Mouse (Mus musculus) liver, embryonic 16.5 days (tissue): ENCODE measurements around the gene Cd300ld5. TPM values are rescaled to one million over a fixed set of nuclear protein-coding genes. Genes with fewer than 3 reads are reported as not detected.
"Not testable (repeated sequence)": the region's sequence is repeated elsewhere in the genome, so short reads cannot be mapped to it uniquely, and the experiment has no call there.

Experiments
- ATAC-seq: fragments of 200-750 bp; cut with Nextera tagmentation; 2 replicates; pipeline ENCODE4 v1.8.0; 2017; ENCODE audit warnings: low read depth, mild to moderate bottlenecking, moderate number of reproducible peaks, moderate library complexity
- H3K27ac ChIP-seq: fragments of 300-500 bp; sonication (generic); 2 replicates; pipeline ENCODE4 v1.5.1; 2014; ENCODE audit warnings: mild to moderate bottlenecking, low read length
- H3K27me3 ChIP-seq: fragments of 300-500 bp; sonication (generic); 2 replicates; pipeline ENCODE4 v1.6.1; 2014; ENCODE audit warnings: low read depth, low read length, mixed read lengths; ENCODE audit not compliant: control insufficient read depth, insufficient read depth
- H3K36me3 ChIP-seq: fragments of 300-500 bp; sonication (generic); 2 replicates; pipeline ENCODE4 v1.6.1; 2014; ENCODE audit warnings: mild to moderate bottlenecking; ENCODE audit not compliant: control insufficient read depth, insufficient read depth
- H3K4me1 ChIP-seq: fragments of 300-500 bp; sonication (generic); 2 replicates; pipeline ENCODE4 v1.6.1; 2014; ENCODE audit warnings: low read depth, low read length, mixed read lengths; ENCODE audit not compliant: control insufficient read depth
- H3K4me2 ChIP-seq: fragments of 300-500 bp; sonication (generic); 2 replicates; pipeline ENCODE4 v1.6.1; 2014; ENCODE audit warnings: low read depth, low read length, mixed read lengths
- H3K4me3 ChIP-seq: fragments of 300-500 bp; sonication (generic); 2 replicates; pipeline ENCODE4 v1.5.1; 2014; ENCODE audit warnings: low read depth, mild to moderate bottlenecking, low read length
- H3K9ac ChIP-seq: fragments of 300-500 bp; sonication (generic); 2 replicates; pipeline ENCODE4 v1.6.1; 2014; ENCODE audit warnings: low read depth, low read length
- H3K9me3 ChIP-seq: fragments of 300-500 bp; sonication (generic); replicated peaks from 2 replicates; pipeline ENCODE4 v1.6.1; 2016; ENCODE audit warnings: low read length; ENCODE audit not compliant: control insufficient read depth
- WGBS: fragments of 180-500 bp; shearing (Covaris S2); extraction: QIAGEN DNeasy Blood & Tissue Kit; methylation state at CpG from one replicate; pipeline ENCODE4 v1.1.7; 2014; ENCODE audit not compliant: insufficient replicate concordance; 5-methylcytosine and 5-hydroxymethylcytosine counted together
- polyA plus RNA-seq: library from polyadenylated mRNA; unstranded; fragments of >200 nt; fragmentation: Nextera tagmentation; extraction: Ambion mirVana; gene quantifications from 2 replicates; pipeline ENCODE4 v1.2.1, GENCODE M21; 2015

Cd300ld5 gene
- polyA plus RNA-seq, result not detected in 2 replicates

GRCm38 (mm10) chr11:115037669-115038068, at the start of gene Cd300ld5:
TSS of gene Cd300ld5 (minus strand) at chr11:115037769.
- H3K9me3 ChIP-seq, H3K4me3 ChIP-seq, H3K27ac ChIP-seq, H3K27me3 ChIP-seq, H3K9ac ChIP-seq, H3K36me3 ChIP-seq, H3K4me2 ChIP-seq, H3K4me1 ChIP-seq, ATAC-seq: not testable (repeated sequence)
- no CpG with 5 or more reads among the region's 6 CpGs for WGBS

GRCm38 (mm10) chr11:115086213-115086612, 48.6 kb upstream of the Cd300ld5 start:
- no peaks in the 10 kb centered on the region for H3K36me3 ChIP-seq
- H3K9me3 ChIP-seq, result no peaks in the 10 kb centered on the region
- no peak overlapping the region for H3K9ac ChIP-seq
- H3K4me1 ChIP-seq, result no peaks in the 10 kb centered on the region
- no peak overlapping the region for H3K4me3 ChIP-seq
- peaks cover 5% of the 10 kb centered on the region for H3K27me3 ChIP-seq
- H3K27ac ChIP-seq, result no peak overlapping the region
- no peak overlapping the region for H3K4me2 ChIP-seq
- 38% methylated on average over 7 of the region's 7 CpGs for WGBS
- no peak for ATAC-seq

- Histone ChIP-seq H3K9me3 (no peaks in the 10 kb centered on the region), H3K4me1 (no peaks in the 10 kb centered on the region), H3K9ac (no peak overlapping the region), H3K27ac (no peak overlapping the region), H3K27me3 (no peaks in the 10 kb centered on the region; the same call in 1 of the 2 replicates), H3K4me2 (no peak overlapping the region), H3K36me3 (no peaks in the 10 kb centered on the region), H3K4me3 (no peak overlapping the region)
- no peak for ATAC-seq
- 57% methylated on average over 8 of the region's 8 CpGs for WGBS
Measured at GRCm38 (mm10) chr11:115085064-115085463, 47.5 kb upstream of the Cd300ld5 start.

- H3K9ac ChIP-seq, result no peak overlapping the region
- H3K27ac ChIP-seq, result no peak overlapping the region
- no peak overlapping the region for H3K4me2 ChIP-seq
- no peaks in the 10 kb centered on the region; the same call in 1 of the 2 replicates for H3K27me3 ChIP-seq
- H3K4me1 ChIP-seq, result no peaks in the 10 kb centered on the region
- H3K4me3 ChIP-seq, result no peak overlapping the region
- no peaks in the 10 kb centered on the region for H3K9me3 ChIP-seq
- no peaks in the 10 kb centered on the region for H3K36me3 ChIP-seq
- no peak for ATAC-seq
- 33% methylated on average over 12 of the region's 12 CpGs for WGBS
Measured at GRCm38 (mm10) chr11:115084595-115084994, 47.0 kb upstream of the Cd300ld5 start.

GRCm38 (mm10) chr11:115083376-115084139, 46.0 kb upstream of the Cd300ld5 start:
- 28% methylated on average over 18 of the region's 18 CpGs for WGBS

GRCm38 (mm10) chr11:115082196-115082595, 44.6 kb upstream of the Cd300ld5 start:
- ATAC-seq, result no peak
- no peak overlapping the region for H3K4me2 ChIP-seq
- H3K36me3 ChIP-seq, result no peaks in the 10 kb centered on the region
- no peaks in the 10 kb centered on the region for H3K4me1 ChIP-seq
- H3K9ac ChIP-seq, result no peak overlapping the region
- no peaks in the 10 kb centered on the region; the same call in 1 of the 2 replicates for H3K27me3 ChIP-seq
- H3K27ac ChIP-seq, result no peak overlapping the region
- H3K4me3 ChIP-seq, result no peak overlapping the region
- no peaks in the 10 kb centered on the region for H3K9me3 ChIP-seq
- 56% methylated on average over 6 of the region's 6 CpGs for WGBS

More at GRCm38 (mm10) chr11:115083376-115084139, 46.0 kb upstream of the Cd300ld5 start:
- Histone ChIP-seq H3K27me3 (no peaks in the 10 kb centered on the region; the same call in 1 of the 2 replicates), H3K4me2 (no peak overlapping the region), H3K27ac (no peak overlapping the region), H3K9ac (no peak overlapping the region), H3K36me3 (no peaks in the 10 kb centered on the region), H3K4me1 (no peaks in the 10 kb centered on the region), H3K4me3 (no peak overlapping the region), H3K9me3 (no peaks in the 10 kb centered on the region)
- no peak for ATAC-seq

GRCm38 (mm10) chr11:115081373-115081772, 43.8 kb upstream of the Cd300ld5 start:
- Histone ChIP-seq H3K27me3 (no peaks in the 10 kb centered on the region; the same call in 1 of the 2 replicates), H3K4me3 (no peak overlapping the region), H3K4me1 (no peaks in the 10 kb centered on the region), H3K9ac (no peak overlapping the region), H3K4me2 (no peak overlapping the region), H3K36me3 (no peaks in the 10 kb centered on the region), H3K9me3 (no peaks in the 10 kb centered on the region), H3K27ac (no peak overlapping the region)
- no peak for ATAC-seq
- 41% methylated on average over 3 of the region's 3 CpGs for WGBS

- no peak for ATAC-seq
Measured at GRCm38 (mm10) chr11:115080886-115081285, 43.3 kb upstream of the Cd300ld5 start.

GRCm38 (mm10) chr11:115078680-115079079, 41.1 kb upstream of the Cd300ld5 start:
- peaks cover 4% of the 10 kb centered on the region; the same call in 1 of the 2 replicates for H3K4me1 ChIP-seq
- no peaks in the 10 kb centered on the region; the same call in 1 of the 2 replicates for H3K27me3 ChIP-seq
- H3K4me2 ChIP-seq, result no peak overlapping the region
- no peak overlapping the region for H3K4me3 ChIP-seq
- no peak overlapping the region for H3K27ac ChIP-seq
- no peak overlapping the region for H3K9ac ChIP-seq
- H3K9me3 ChIP-seq, result no peaks in the 10 kb centered on the region
- no peak for ATAC-seq
- no peaks in the 10 kb centered on the region for H3K36me3 ChIP-seq
- 37% methylated on average over 5 of the region's 5 CpGs for WGBS

More at GRCm38 (mm10) chr11:115080886-115081285, 43.3 kb upstream of the Cd300ld5 start:
- H3K36me3 ChIP-seq, result no peaks in the 10 kb centered on the region
- no peak overlapping the region for H3K4me2 ChIP-seq
- H3K9ac ChIP-seq, result no peak overlapping the region
- no peaks in the 10 kb centered on the region for H3K9me3 ChIP-seq
- no peaks in the 10 kb centered on the region; the same call in 1 of the 2 replicates for H3K27me3 ChIP-seq
- H3K27ac ChIP-seq, result no peak overlapping the region
- WGBS, result 25% methylated on average over 13 of the region's 13 CpGs
- H3K4me1 ChIP-seq, result no peaks in the 10 kb centered on the region
- H3K4me3 ChIP-seq, result no peak overlapping the region
